Mouse (Mus musculus) right cerebral cortex, adult 18-20 months (tissue): ENCODE data around the gene Sfi1.
"Not testable (repeated sequence)": the region's sequence is repeated elsewhere in the genome, so short reads cannot be mapped to it uniquely, and the experiment has no call there.

ENCODE experiments used
- DNase-seq: peaks from one replicate; pipeline ENCODE4 v3.0.0; 2022; ENCODE audit warnings: mixed read lengths

The Sfi1 gene

DNA sequence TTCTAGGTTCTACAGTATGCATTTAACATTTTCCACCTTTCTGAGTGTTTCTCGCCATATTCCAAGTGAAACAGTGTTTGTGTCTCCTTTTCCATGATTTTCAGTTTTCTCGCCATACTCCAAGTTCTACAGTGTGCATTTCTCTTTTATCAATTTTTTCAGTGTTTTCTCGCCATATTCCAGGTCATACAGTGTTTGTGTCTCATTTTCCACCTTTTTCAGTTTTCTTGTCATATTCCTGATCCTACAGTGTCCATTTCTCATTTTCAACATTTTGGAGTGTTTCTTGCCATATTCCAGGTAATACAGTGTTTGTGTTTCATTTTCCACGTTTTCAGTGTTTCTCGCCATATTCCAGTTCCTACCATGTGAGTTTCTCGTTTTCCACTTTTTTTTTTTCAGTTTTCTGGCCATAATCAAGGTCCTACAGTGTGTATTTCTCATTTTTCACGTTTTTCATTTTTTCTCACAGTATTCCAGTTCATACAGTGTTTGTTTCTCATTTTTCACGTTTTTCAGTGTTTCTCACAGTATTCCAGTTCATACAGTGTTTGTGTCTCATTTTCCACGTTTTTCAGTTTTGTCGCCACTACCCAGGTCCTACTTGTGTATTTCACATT lies 91.3 kb downstream of the Sfi1 start:
- DNase-seq, result no peak

DNA sequence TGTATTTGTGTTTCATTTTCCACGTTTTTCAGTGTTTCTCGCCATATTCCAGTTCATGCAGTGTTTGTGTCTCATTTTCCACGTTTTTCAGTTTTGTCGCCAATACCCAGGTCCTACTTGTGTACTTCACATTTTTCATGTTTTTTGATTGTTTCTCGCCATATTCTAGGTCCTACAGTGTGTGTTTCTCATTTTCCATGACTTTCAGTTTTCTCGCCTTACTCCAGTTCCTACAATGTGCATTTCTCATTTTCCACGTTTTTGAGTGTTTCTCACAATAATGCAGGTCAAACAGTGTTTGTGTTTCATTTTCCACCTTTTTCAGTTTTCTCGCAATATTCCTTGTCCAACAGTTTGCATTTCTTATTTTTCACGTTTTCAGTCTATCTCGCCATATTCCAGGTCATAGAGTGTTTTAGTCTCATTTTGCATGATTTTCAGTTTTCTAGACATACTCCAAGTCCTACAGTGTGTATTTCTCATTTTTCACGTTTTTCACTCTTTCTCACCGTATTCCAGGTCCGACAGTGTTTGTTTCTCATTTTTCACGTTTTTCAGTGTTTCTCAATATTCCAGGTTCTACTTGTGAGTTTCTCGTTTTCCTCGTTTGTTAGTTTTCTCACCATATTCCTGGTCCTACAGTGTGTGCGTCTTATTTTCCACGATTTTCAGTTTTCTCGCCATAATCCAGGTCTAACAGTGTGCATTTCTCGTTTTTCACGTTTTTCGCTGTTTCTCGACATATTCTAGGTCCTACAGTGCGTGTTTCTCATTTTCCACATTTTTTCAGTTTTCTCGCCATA lies 92.0 kb downstream of the Sfi1 start:
- DNase-seq, result no peak

DNA sequence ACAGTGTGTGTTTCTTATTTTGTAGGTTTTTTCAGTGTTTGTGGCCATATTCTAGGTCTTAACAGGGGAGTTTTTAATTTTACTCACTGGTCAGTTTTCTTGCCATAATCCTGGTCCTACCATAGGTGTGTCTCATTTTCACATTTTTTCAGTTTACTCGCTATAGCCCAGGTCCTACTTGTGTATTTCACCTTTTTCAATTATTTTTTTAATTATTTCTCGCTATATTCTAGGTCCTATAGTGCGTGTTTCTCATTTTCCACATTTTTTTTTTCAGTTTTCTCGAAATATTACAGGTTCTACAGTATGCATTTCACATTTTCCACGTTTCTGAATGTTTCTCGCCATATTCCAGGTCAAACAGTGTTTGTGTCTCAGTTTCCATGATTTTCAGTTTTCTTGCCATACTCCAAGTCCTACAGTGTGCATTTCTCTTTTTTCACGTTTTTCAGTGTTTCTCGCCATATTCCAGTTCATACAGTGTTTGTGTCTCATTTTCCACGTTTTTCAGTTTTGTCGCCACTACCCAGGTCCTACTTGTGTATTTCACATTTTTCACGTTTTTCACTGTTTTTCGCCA lies 93.1 kb downstream of the Sfi1 start:
- DNase-seq, result not testable (repeated sequence)
